Mouse (Mus musculus): ENCODE measurements around the gene Ctbp1.

Gene Ctbp1

GRCm38 (mm10) chr5:33208533-33209245 lies 66.1 kb downstream of the Ctbp1 start:
- DNase-seq (ENCODE audit: low read depth, low spot score), result no peak

DNA sequence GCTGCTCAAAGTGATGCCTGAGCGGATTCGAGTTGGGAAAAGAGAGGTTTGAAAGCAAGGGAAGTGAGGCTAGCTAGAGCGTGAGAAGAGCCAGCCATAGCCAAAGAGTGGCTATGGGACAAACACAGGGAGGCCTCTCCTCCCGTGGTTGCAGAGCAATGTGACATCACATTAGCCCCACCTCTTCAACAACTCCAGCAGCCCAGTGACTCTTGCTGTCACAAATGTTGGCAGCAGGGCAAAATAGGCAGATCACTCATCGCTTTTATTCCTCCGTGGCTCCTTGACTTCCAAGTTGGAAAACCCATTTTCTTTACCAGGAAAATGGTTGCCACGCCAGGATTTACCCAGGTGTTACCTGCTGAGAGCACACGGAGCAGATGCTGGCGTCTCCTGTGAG lies 67.7 kb downstream of the Ctbp1 start:
- no peak for DNase-seq (ENCODE audit: low read depth, low spot score)

GRCm38 (mm10) chr5:33206328-33206727 lies 68.5 kb downstream of the Ctbp1 start:
- no peak for DNase-seq (ENCODE audit: low read depth, low spot score)

- DNase-seq (ENCODE audit: low read depth, low spot score), result no peak
These were observed 70.5 kb downstream of the Ctbp1 start for GRCm38 (mm10) chr5:33204284-33204683.

DNA sequence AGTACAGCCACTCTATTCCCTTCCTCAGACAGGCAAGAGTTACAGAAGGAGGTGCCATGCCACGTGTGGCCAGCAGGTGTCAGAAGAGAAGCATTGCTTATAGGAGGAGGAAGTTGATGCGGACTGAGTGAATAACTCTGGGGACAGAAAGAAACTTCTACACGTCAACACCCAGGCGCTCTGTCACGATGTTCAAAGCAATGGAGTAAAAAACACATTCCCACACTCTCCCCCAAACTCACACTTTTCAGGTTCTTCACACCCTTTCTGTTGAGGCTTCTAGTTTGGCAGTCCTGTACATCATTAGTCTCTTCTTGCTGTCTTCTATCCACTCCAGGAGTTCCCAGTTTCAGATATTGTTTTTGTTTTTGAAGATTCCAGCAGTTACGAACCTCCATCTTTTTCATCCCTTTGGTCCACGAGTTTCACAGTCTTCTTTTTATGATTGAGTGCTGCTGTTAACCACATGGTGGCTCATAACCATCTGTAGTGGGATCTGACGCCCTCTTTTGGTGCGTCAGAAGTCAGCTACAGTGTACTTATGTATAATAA lies 71.0 kb downstream of the Ctbp1 start:
- peak; percentile 53 for DNase-seq (ENCODE audit: low read depth, low spot score)

GRCm38 (mm10) chr5:33203171-33203565 lies 71.6 kb downstream of the Ctbp1 start:
- no peak for DNase-seq (ENCODE audit: low read depth, low spot score)

DNA sequence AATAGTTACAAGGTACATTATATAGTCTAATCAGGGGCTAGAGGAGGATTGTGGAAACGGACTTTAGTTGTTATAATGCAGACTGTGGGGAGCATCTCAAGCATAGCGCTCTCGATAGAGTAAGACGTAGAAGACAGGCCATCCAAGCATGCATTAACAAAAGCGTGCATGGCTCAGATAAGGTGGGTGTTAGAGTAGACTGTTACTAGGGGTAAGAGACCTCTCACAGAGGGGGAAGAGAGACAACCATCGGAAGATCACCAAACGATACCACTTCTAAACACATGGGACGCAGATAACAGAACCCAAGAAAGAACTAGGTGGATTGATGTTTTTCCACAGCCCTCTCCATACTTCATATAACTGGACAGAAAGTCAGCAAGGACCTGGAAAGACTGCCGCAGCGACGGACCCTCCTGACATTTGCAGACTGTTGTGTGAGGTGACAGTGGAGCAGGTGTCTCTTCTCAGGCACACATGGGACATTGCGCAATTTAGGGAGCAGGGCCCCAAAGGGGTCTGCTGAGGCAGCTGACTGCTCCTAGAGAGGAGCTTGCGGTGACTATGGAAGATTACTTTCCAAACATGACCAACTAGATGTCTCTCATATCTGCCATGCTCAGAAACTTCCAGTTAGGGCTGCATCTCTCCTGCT lies 72.2 kb downstream of the Ctbp1 start:
- no peak for DNase-seq (ENCODE audit: low read depth, low spot score)

- DNase-seq (ENCODE audit: low read depth, low spot score), result no peak
These were observed 73.1 kb downstream of the Ctbp1 start for GRCm38 (mm10) chr5:33201697-33202096.

DNA sequence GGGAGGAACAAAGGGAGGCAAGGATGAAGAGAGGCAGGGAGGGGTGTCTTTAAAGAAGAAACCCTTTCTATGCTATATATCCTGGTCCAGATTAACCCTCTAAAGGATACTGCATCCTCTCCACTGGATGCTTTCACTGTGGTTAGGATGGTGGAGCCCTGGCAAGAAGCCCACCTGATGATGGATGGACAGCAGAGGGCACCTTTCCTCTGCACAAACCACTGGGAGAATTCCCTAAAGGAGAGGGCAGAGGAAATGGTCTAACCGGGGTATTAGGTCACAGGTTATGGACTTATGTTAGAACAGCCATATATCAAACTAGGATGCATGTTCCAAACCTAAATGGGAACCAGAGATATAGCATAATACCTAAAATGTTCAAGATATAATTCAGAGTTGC lies 74.7 kb downstream of the Ctbp1 start:
- no peak for DNase-seq (ENCODE audit: low read depth, low spot score)
